16 mouse cellular contexts compared by ENCODE assay signal in genomic region chr6:32795653-32796500, GRCm38 (mm10).
DNase-seq lines count a peak whose midpoint lies in the region; ATAC-seq lines count a peak whose summit lies in the region.
"Had no signal": no experiment of that assay in that cellular context is flagged by ENCODE, and none has a peak within 500 bp of the region (broad histone marks: within the 10 kb centered on the region; RNA-seq: fewer than 3 reads in every experiment).

No protein-coding gene starts in this region.

- H3K27me3 ChIP-seq in hindbrain, embryonic 13.5 days, result no peaks in the 10 kb centered on the region
- H3K27me3 ChIP-seq in hindbrain, embryonic 10.5 days (ENCODE audit: insufficient read depth, poor library complexity, severe bottlenecking), result no peaks in the 10 kb centered on the region
- H3K27me3 ChIP-seq in forebrain, embryonic 13.5 days, result no peaks in the 10 kb centered on the region
- H3K27me3 ChIP-seq: lung, embryonic 15.5 days; megakaryocyte, embryonic 14.5 days had no signal

- no peak overlapping the region for H3K4me3 ChIP-seq in hindbrain, embryonic 13.5 days
- H3K4me3 ChIP-seq in hindbrain, embryonic 10.5 days, result no peak overlapping the region
- H3K4me3 ChIP-seq in forebrain, embryonic 13.5 days, result no peak overlapping the region
- H3K4me3 ChIP-seq: lung, embryonic 15.5 days; megakaryocyte, embryonic 14.5 days had no signal

- peak overlapping the region; percentile 35; the same call in 1 of the 2 replicates for H3K27ac ChIP-seq in hindbrain, embryonic 13.5 days
- H3K27ac ChIP-seq in hindbrain, embryonic 10.5 days, result no peak overlapping the region
- H3K27ac ChIP-seq in forebrain, embryonic 13.5 days, result peak overlapping the region; percentile 73
- H3K27ac ChIP-seq: lung, embryonic 15.5 days had no signal

- WGBS in hindbrain, embryonic 13.5 days, result 67% methylated on average over 8 of the region's 8 CpGs
- WGBS in hindbrain, embryonic 10.5 days, result 70% methylated on average over 8 of the region's 8 CpGs
- 49% methylated on average over 8 of the region's 8 CpGs for WGBS in forebrain, embryonic 13.5 days

- H3K4me2 ChIP-seq in hindbrain, embryonic 13.5 days, result no peak overlapping the region
- H3K4me2 ChIP-seq in forebrain, embryonic 13.5 days, result no peak overlapping the region
- H3K4me2 ChIP-seq: lung, embryonic 15.5 days had no signal

- H3K36me3 ChIP-seq in hindbrain, embryonic 13.5 days, result peaks cover 11% of the 10 kb centered on the region
- H3K36me3 ChIP-seq in hindbrain, embryonic 10.5 days, result peaks cover 28% of the 10 kb centered on the region; the same call in 1 of the 2 replicates
- 0 out of 2 replicates have a peak, but pooled peaks cover 10% of the 10 kb centered on the region for H3K36me3 ChIP-seq in forebrain, embryonic 13.5 days (ENCODE audit: poor library complexity, severe bottlenecking)

- DNase-seq in hindbrain, embryonic 10.5 days (ENCODE audit: low spot score), result no peak
- peak; percentile 19 for DNase-seq in right cerebral cortex, adult 18-20 months
- no peak for DNase-seq in right cerebral cortex, postnatal 4 days
- DNase-seq in gastrocnemius, postnatal 25 days, result no peak
- DNase-seq in ovary, postnatal 36 days (ENCODE audit: low spot score), result no peak
- DNase-seq in layer of hippocampus, adult 8-10 months (ENCODE audit: low spot score in 2 of 2), result no peak
- DNase-seq: cerebellum, adult 8-10 months; heart, adult 18-20 months; heart, postnatal 10 days; kidney, adult 11 months; kidney, postnatal 4 days; thymus, adult 18-20 months had no signal

- peaks cover 14% of the 10 kb centered on the region for H3K4me1 ChIP-seq in hindbrain, embryonic 13.5 days (replicated peaks)
- H3K4me1 ChIP-seq in hindbrain, embryonic 10.5 days (replicated peaks), result peaks cover 16% of the 10 kb centered on the region
- peaks cover 21% of the 10 kb centered on the region for H3K4me1 ChIP-seq in forebrain, embryonic 13.5 days
- H3K4me1 ChIP-seq: lung, embryonic 15.5 days had no signal

- no peak for ATAC-seq in hindbrain, embryonic 13.5 days (ENCODE audit: low FRiP score)
- ATAC-seq in forebrain, embryonic 13.5 days, result peak; percentile 97

- no peak overlapping the region for H3K9ac ChIP-seq in hindbrain, embryonic 13.5 days
- H3K9ac ChIP-seq in forebrain, embryonic 13.5 days, result no peak overlapping the region
- H3K9ac ChIP-seq: lung, embryonic 15.5 days had no signal

- H3K9me3 ChIP-seq in hindbrain, embryonic 13.5 days, result no peaks in the 10 kb centered on the region
- no peaks in the 10 kb centered on the region for H3K9me3 ChIP-seq in hindbrain, embryonic 10.5 days
- H3K9me3 ChIP-seq in forebrain, embryonic 13.5 days (replicated peaks), result no peaks in the 10 kb centered on the region
- H3K9me3 ChIP-seq: lung, embryonic 15.5 days; megakaryocyte, embryonic 14.5 days had no signal
